Mouse (Mus musculus) frontal cortex, postnatal 14 days (tissue): ENCODE data around the gene Aldh16a1.
A peak's percentile ranks its signal among the peaks of the same experiment; 100 is the strongest.
"Not testable (repeated sequence)": the region's sequence is repeated elsewhere in the genome, so short reads cannot be mapped to it uniquely, and the experiment has no call there.

Source experiments
- DNase-seq, 2 experiments: peaks; one replicate each; pipeline ENCODE4 v3.0.0; 2022; ENCODE audit warnings: low spot score in 2 of 2

Gene Aldh16a1

GRCm38 (mm10) chr7:45117566-45117965 is 36.8 kb downstream of the Aldh16a1 start:
- no peak for DNase-seq

- DNase-seq = no peak
Measured at GRCm38 (mm10) chr7:45113476-45113875, 40.9 kb downstream of the Aldh16a1 start.

GRCm38 (mm10) chr7:45112529-45112928 is 41.9 kb downstream of the Aldh16a1 start:
- DNase-seq = no peak

DNA sequence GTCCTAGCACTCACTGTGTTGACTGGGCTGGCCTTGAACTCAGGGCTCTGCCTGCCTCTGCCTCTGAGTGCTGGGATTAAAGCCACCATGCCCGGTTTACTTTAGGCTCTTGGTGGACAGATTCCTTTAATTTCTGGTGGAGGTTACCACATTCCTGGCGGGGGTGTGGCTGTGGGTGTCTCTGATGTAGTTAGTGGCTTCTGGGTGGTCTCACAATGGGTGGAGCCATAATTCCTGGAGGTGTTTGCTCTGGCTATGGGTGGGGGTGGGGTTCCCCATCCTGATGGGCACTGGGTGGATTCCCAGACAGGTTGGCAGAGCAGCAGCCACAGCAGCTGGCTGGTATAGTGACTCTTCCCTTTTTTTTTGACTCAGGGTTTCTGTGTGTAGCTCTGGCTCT is 42.4 kb downstream of the Aldh16a1 start:
- no peak for DNase-seq

DNA sequence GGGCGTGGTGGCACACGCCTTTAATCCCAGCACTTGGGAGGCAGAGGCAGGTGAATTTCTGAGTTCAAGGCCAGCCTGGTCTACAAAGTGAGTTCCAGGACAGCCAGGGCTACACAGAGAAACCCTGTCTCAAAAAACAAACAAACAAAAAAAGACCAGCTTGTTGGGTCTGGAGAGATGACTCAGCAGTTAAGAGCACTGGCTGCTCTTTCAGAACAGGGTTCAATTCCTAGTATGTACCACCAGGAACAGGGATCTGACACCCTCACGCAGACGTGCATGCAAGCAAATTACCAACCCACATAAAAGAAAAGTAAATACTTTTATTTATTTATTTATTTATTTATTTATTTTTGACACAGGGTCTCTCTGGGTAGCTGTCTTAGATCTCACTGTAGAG is 44.3 kb downstream of the Aldh16a1 start:
- not testable (repeated sequence) for DNase-seq

- no peak for DNase-seq
Measured at GRCm38 (mm10) chr7:45107052-45107645, 47.2 kb downstream of the Aldh16a1 start.

GRCm38 (mm10) chr7:45106441-45106840 is 47.9 kb downstream of the Aldh16a1 start:
- no peak for DNase-seq

DNA sequence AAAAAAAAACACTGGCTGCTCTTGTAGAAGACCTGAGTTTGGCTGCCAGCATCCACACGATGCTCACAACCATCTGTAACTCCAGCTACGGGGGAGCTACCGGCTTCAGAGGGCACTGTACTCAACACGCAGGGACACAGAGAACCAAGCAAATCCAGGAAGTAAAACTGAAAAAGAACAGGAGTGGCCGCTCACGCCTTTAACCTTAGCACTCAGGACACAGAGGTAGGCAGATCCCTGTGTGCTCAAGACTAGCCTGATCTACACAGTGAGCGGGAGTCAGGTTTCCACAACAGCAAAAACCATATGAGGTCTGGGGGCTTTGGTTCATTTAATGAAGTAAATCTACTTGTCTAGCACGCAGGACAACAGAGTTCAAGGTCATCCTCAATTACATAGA is 48.9 kb downstream of the Aldh16a1 start:
- no peak for DNase-seq

DNA sequence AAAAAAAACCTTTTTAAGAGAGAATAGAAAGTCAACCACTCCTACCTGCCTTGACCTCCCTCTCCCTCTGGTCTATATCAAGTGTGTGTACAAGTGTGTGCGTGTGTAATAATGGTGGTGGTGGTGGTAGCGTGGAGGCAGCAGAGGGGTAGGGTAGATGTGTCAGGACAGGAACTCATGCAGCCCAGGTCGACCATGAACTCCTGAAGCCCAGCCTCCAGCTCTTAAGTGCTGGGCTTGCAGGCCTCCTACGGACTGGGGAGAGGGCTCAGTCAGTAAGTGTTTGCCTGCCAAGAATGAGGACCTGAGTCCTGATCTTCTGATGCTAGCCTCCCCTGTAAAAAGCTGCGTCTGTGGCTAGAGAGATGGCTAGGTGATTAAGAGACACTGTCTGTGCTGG is 49.4 kb downstream of the Aldh16a1 start:
- no peak for DNase-seq

GRCm38 (mm10) chr7:45103652-45104180 is 50.7 kb downstream of the Aldh16a1 start, which contains the start of gene Fcgrt:
Gene Fcgrt, minus strand, starts transcription at chr7:45103851.
- peak in 1 of 2 experiments; percentile 63 for DNase-seq

DNA sequence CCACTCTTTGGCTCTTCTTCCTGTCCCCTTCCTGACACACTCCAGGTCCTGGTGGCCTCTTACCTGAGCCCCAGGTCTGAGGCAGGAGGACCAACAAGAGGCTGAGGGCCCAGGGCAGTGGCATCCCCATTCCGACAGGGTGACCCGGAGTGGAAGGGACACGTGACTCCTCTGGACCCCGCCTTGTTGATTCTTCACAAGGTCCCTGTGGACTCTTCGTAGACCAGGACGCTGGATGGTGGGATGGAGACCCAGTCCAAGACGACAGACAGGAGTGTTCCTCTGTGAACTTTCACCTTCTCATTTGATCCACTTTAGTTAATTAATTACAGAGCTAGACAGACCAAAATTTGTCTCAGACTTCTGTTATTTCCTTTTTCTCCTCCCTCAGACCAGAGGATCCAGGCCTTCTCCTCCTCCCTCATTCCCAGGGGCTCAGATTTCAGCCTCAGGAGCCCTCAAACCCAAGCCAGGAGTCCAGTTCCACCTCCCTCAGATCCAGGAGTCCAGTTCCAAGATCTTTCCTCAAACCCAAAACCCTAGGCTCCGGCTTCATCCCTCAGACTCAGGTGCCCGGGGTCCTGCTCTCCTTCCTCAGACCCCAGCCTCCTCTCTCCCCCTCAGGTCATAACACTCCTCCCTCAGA is 51.3 kb downstream of the Aldh16a1 start:
- no peak for DNase-seq

GRCm38 (mm10) chr7:45102441-45102840 is 51.9 kb downstream of the Aldh16a1 start:
- no peak for DNase-seq

DNA sequence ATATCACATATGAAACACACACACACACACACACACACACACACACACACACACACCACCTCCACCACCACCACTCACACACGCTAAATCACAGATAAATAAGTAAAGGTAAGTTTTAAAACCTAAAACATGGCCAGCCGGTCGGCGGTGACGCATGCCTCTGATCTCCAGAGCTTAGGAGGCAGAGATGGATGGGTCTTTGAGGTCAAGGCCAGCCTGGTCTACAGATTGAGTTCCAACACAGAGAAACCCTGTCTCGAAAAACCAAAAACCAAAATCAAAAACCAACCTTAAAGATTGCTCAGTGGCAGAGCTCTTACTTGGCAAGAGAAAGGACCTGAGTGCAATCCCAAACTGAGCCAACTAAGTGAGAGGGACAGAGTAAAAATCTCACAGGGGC is 54.3 kb downstream of the Aldh16a1 start:
- no peak for DNase-seq

- no peak for DNase-seq
Measured at GRCm38 (mm10) chr7:45098541-45099240, 55.7 kb downstream of the Aldh16a1 start.

DNA sequence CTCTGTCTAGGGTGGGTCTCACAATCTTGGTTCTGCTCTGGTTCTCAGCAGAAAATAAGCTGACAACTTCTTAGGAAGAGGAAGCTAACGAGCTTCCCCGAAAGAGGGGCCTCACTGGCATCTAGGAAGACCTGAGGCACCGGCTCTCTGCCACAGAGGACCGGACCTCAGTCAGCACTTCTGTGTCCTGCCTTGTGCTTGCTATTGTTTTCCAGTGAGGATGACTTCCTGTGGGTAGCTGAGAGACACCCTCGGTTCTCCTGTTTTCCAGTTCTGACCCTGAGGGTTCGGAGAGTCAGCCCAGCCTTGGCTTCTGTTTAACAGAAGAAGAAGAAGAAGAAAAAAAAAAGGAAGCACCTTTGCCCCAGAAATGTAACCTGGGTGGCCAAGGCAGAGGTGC is 56.9 kb downstream of the Aldh16a1 start:
- no peak for DNase-seq

- DNase-seq = not testable (repeated sequence)
Measured at GRCm38 (mm10) chr7:45095965-45096364, 58.4 kb downstream of the Aldh16a1 start.

GRCm38 (mm10) chr7:45095367-45095766 is 59.0 kb downstream of the Aldh16a1 start:
- DNase-seq = no peak

DNA sequence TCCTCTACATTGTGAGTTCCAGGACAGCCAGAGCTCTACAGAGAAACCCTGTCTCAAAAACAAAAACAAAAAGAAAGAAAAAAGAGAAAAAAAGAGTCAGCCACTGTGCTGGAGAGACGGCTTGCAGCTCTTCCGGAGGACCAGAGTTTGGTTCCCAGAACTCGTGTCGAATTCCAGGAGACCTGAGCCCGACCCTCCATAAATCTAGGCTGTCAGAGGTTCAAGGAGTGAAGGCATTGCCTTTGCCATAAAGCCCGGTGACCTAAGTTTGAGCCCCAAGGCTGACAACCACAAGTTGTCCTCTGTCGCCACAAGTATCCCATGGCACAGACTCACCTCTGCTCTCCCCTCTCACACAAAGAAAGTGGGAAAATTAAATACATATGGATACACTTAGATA is 60.3 kb downstream of the Aldh16a1 start:
- DNase-seq = no peak

DNA sequence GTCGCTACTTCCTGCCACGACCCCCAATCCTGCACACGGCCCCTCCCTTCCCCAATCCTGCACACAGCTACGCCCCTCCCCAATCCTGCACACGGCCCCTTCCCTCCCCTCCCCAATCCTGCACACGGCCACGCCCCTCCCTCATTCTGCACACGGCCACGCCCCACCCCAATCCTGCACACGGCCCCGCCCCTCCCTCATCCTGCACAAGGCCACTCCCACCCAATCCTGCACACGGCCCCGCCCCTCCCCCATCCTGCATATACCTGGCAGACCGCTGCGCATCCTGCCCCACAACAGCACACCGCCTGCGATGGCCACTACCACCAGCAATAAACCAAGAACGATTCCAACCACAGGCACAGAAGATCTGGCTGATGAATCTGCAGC is 60.9 kb downstream of the Aldh16a1 start:
- DNase-seq = no peak

DNA sequence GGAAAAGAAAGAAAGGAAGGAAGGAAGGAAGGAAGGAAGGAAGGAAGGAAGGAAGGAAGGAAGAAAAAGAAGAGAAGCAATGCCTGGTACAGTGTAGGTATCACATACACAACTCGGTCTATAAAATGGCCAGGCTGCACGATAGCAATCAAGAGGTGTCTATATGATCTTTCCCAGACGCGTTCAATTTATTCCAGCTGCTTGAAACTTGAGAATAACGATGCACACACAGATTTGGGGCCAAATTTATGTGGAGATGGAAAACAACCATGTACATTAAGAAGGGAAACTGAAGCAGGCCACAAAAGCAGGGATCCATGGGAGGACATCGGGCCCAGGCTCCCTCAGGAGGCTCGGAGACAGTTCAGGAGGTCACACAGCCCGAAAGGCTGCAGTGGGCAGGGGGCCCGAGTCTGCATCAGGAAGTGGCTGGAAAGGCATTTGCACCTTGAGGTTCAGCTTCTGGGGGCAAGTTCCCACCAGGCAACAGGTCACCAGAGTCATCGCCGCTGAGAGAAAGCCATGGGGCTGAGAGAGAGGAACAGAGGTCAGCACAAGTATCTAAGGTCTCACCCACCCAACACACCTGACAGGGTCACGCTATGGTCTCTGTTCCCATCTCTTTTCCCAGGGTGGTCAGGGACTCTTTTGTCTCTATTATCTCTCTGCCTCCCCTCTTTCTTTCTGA is 61.4 kb downstream of the Aldh16a1 start:
- DNase-seq = no peak

- peak; percentile 41 to 64 for DNase-seq
Measured at GRCm38 (mm10) chr7:45092048-45092447, 62.3 kb downstream of the Aldh16a1 start, which contains the start of gene Rcn3. Gene Rcn3, minus strand, starts transcription at chr7:45092221.
